In genomic region chr15:96742591-96743241, GRCm38 (mm10) we compare ENCODE assay signal across 15 mouse cellular contexts. TPM values are rescaled to one million over a fixed set of nuclear protein-coding genes. Genes with fewer than 3 reads are reported as not detected.
DNase-seq lines count a peak whose midpoint lies in the region; ATAC-seq and TF ChIP-seq lines count a peak whose summit lies in the region.
"Had no signal": no experiment of that assay in that cellular context is flagged by ENCODE, and none has a peak within 500 bp of the region (broad histone marks: within the 10 kb centered on the region; RNA-seq: fewer than 3 reads in every experiment).

No protein-coding gene starts in this region.

- peaks cover 21% of the 10 kb centered on the region for H3K4me1 ChIP-seq in heart, embryonic 10.5 days
- H3K4me1 ChIP-seq in liver, adult 2 months (ENCODE audit: control insufficient read depth, insufficient read depth, low read length): peaks cover 7% of the 10 kb centered on the region; the same call in 1 of the 2 replicates
- peaks cover 39% of the 10 kb centered on the region for H3K4me1 ChIP-seq in liver, embryonic 12.5 days
- peaks cover 12% of the 10 kb centered on the region for H3K4me1 ChIP-seq in stomach, embryonic 16.5 days (ENCODE audit: control insufficient read depth, insufficient read depth, low read length)
- no peaks in the 10 kb centered on the region for H3K4me1 ChIP-seq in midbrain, embryonic 16.5 days (ENCODE audit: control insufficient read depth, insufficient read depth, low read length)

- no peak for TF ChIP-seq CTCF in liver, adult 2 months (IDR thresholded peaks at IDR 0.05; ENCODE audit: low read depth, low read length)

- DNase-seq in heart, embryonic 10.5 days (ENCODE audit: low spot score): no peak
- DNase-seq in heart, postnatal 4 days: no peak
- DNase-seq in liver, adult 2 months (ENCODE audit: extremely low read depth, low read depth, low spot score): peak; percentile 98
- no peak for DNase-seq in liver
- DNase-seq in cerebellum, postnatal 4 days (ENCODE audit: low spot score in 2 of 2): no peak
- DNase-seq: cerebellum, postnatal 10 days; gastrocnemius, postnatal 14 days; thymus, adult 18-20 months had no signal

- 0 out of 2 replicates have a peak, but pooled peaks have one; percentile 17 for ATAC-seq in liver, embryonic 12.5 days
- no peak for ATAC-seq in stomach, embryonic 16.5 days (ENCODE audit: insufficient read depth, low FRiP score)
- no peak for ATAC-seq in midbrain, embryonic 16.5 days

- no peak overlapping the region for H3K4me3 ChIP-seq in heart, embryonic 10.5 days
- H3K4me3 ChIP-seq in liver, adult 2 months (ENCODE audit: insufficient read depth, low read depth, low read length): no peak overlapping the region
- H3K4me3 ChIP-seq in liver, embryonic 12.5 days: no peak overlapping the region
- H3K4me3 ChIP-seq in stomach, embryonic 16.5 days (replicated peaks; ENCODE audit: low read length): no peak overlapping the region
- no peak overlapping the region for H3K4me3 ChIP-seq in midbrain, embryonic 16.5 days (ENCODE audit: low read depth, low read length)
- H3K4me3 ChIP-seq: hindbrain, embryonic 10.5 days; left cerebral cortex, adult 2 months; limb, embryonic 13.5 days had no signal

- no peak overlapping the region for H3K4me2 ChIP-seq in liver, embryonic 12.5 days
- H3K4me2 ChIP-seq in stomach, embryonic 16.5 days (ENCODE audit: low read depth, low read length): no peak overlapping the region
- H3K4me2 ChIP-seq in midbrain, embryonic 16.5 days (ENCODE audit: low read length): no peak overlapping the region

- H3K36me3 ChIP-seq in heart, embryonic 10.5 days: no peaks in the 10 kb centered on the region
- no peaks in the 10 kb centered on the region for H3K36me3 ChIP-seq in liver, adult 2 months (ENCODE audit: control insufficient read depth, insufficient read depth, low read length)
- H3K36me3 ChIP-seq in liver, embryonic 12.5 days: no peaks in the 10 kb centered on the region
- no peaks in the 10 kb centered on the region for H3K36me3 ChIP-seq in stomach, embryonic 16.5 days (ENCODE audit: control insufficient read depth, insufficient read depth, low read length)
- H3K36me3 ChIP-seq in midbrain, embryonic 16.5 days (ENCODE audit: control insufficient read depth, insufficient read depth, low read length): no peaks in the 10 kb centered on the region
- H3K36me3 ChIP-seq: hindbrain, embryonic 10.5 days; limb, embryonic 13.5 days had no signal

- H3K27ac ChIP-seq in heart, embryonic 10.5 days: peak overlapping the region; percentile 88
- H3K27ac ChIP-seq in liver, adult 2 months (replicated peaks; ENCODE audit: insufficient read depth, low read depth, low read length): peak overlapping the region; percentile 87
- H3K27ac ChIP-seq in liver, embryonic 12.5 days: peak overlapping the region; percentile 72; the same call in 1 of the 2 replicates
- 0 out of 2 replicates have a peak overlapping the region, but pooled peaks have one; percentile 65 for H3K27ac ChIP-seq in stomach, embryonic 16.5 days (ENCODE audit: low read length)
- no peak overlapping the region for H3K27ac ChIP-seq in midbrain, embryonic 16.5 days (ENCODE audit: low read length)
- H3K27ac ChIP-seq: hindbrain, embryonic 10.5 days; kidney, postnatal 0 days; left cerebral cortex, adult 2 months; limb, embryonic 13.5 days had no signal

- WGBS in heart, embryonic 10.5 days: 89% methylated on average over 16 of the region's 16 CpGs
- 22% methylated on average over 16 of the region's 16 CpGs for WGBS in liver, adult 2 months
- whole genome bisulfite sequencing in liver, embryonic 12.5 days (ENCODE audit: insufficient replicate concordance): 79% methylated on average over 16 of the region's 16 CpGs
- 78% methylated on average over 16 of the region's 16 CpGs for whole genome bisulfite sequencing in stomach, embryonic 16.5 days
- 80% methylated on average over 16 of the region's 16 CpGs for WGBS in midbrain, embryonic 16.5 days

- H3K79me2 ChIP-seq in liver, adult 2 months (ENCODE audit: control insufficient read depth, insufficient read depth, low read length): no peaks in the 10 kb centered on the region

- H3K9me3 ChIP-seq in heart, embryonic 10.5 days: no peaks in the 10 kb centered on the region
- no peaks in the 10 kb centered on the region for H3K9me3 ChIP-seq in liver, embryonic 12.5 days (replicated peaks)
- no peaks in the 10 kb centered on the region for H3K9me3 ChIP-seq in stomach, embryonic 16.5 days (replicated peaks; ENCODE audit: control insufficient read depth, low read length)
- no peaks in the 10 kb centered on the region for H3K9me3 ChIP-seq in midbrain, embryonic 16.5 days (replicated peaks; ENCODE audit: control insufficient read depth, low read length, poor library complexity, severe bottlenecking)
- H3K9me3 ChIP-seq: hindbrain, embryonic 10.5 days; limb, embryonic 13.5 days had no signal

- H3K27me3 ChIP-seq in heart, embryonic 10.5 days (ENCODE audit: insufficient read depth, poor library complexity, severe bottlenecking): no peaks in the 10 kb centered on the region
- H3K27me3 ChIP-seq in liver, adult 2 months (ENCODE audit: control insufficient read depth, insufficient read depth, low read length): no peaks in the 10 kb centered on the region
- H3K27me3 ChIP-seq in liver, embryonic 12.5 days (replicated peaks): no peaks in the 10 kb centered on the region
- H3K27me3 ChIP-seq in stomach, embryonic 16.5 days (ENCODE audit: control insufficient read depth, insufficient read depth, low read length): no peaks in the 10 kb centered on the region
- H3K27me3 ChIP-seq in midbrain, embryonic 16.5 days (ENCODE audit: control insufficient read depth, insufficient read depth, low read depth, low read length): no peaks in the 10 kb centered on the region
- H3K27me3 ChIP-seq: limb, embryonic 13.5 days had no signal

- peak overlapping the region; percentile 24; the same call in 1 of the 2 replicates for H3K9ac ChIP-seq in liver, adult 2 months (ENCODE audit: low read depth, low read length)
- no peak overlapping the region for H3K9ac ChIP-seq in liver, embryonic 12.5 days
- H3K9ac ChIP-seq in stomach, embryonic 16.5 days (ENCODE audit: low read length): no peak overlapping the region
- H3K9ac ChIP-seq in midbrain, embryonic 16.5 days (ENCODE audit: low read depth, low read length): no peak overlapping the region
- H3K9ac ChIP-seq: limb, embryonic 13.5 days had no signal

- TF ChIP-seq POLR2A in liver, adult 2 months (IDR thresholded peaks at IDR 0.05; ENCODE audit: extremely low read depth, insufficient read depth, low read length): no peak

RNA-seq across cellular contexts. Expression of gene Slc38a2, which starts 43.2 kb away (rescaled TPM):
- polyA plus RNA-seq in heart, embryonic 10.5 days (2016; fragmentation: Nextera tagmentation; extraction: Ambion mirVana): 113 and 119 TPM in 2 replicates
- 100 to 1,000 TPM; 359 to 377 TPM for total RNA-seq in heart, postnatal 4 days (2021)
- 73.9 and 85.1 TPM in 2 replicates for total RNA-seq in liver, adult 2 months (2014; rRNA removed)
- 22.1 and 22.5 TPM in 2 replicates for polyA plus RNA-seq in liver, adult 2 months (2012; rRNA removed)
- 57.6 and 62.7 TPM in 2 replicates for polyA plus RNA-seq in liver, embryonic 12.5 days (2016; fragmentation: Nextera tagmentation; extraction: Ambion mirVana)
- polyA plus RNA-seq in stomach, embryonic 16.5 days (2015; fragmentation: Nextera tagmentation; extraction: Ambion mirVana): 132 and 133 TPM in 2 replicates
- polyA plus RNA-seq in midbrain, embryonic 16.5 days (2015; fragmentation: Nextera tagmentation; extraction: Ambion mirVana): 111 and 127 TPM in 2 replicates
